Mouse (Mus musculus) gastrocnemius, postnatal 10 days (tissue): ENCODE measurements around the gene H2al1b. TPM values are rescaled to one million over a fixed set of nuclear protein-coding genes. Genes with fewer than 3 reads are reported as not detected.
"Not testable (repeated sequence)": the region's sequence is repeated elsewhere in the genome, so short reads cannot be mapped to it uniquely, and the experiment has no call there.

ENCODE experiments used
- DNase-seq: peaks from one replicate; pipeline ENCODE4 v3.0.0; 2021; ENCODE audit warnings: mixed read lengths
- long read RNA-seq, 2 experiments: library from polyadenylated mRNA; stranded (forward); transcript quantifications; one replicate each; pipeline ENCODE4 v2.0.0; 2021
- total RNA-seq, 2 experiments: library from RNA; stranded (reverse); gene quantifications; 2 replicates each; pipeline ENCODE4 v1.2.3; 2021

Gene H2al1b
- not detected for total RNA-seq
- long read RNA-seq, experiment 1, result 0 reads
- long read RNA-seq, experiment 2, result 0 reads

DNA sequence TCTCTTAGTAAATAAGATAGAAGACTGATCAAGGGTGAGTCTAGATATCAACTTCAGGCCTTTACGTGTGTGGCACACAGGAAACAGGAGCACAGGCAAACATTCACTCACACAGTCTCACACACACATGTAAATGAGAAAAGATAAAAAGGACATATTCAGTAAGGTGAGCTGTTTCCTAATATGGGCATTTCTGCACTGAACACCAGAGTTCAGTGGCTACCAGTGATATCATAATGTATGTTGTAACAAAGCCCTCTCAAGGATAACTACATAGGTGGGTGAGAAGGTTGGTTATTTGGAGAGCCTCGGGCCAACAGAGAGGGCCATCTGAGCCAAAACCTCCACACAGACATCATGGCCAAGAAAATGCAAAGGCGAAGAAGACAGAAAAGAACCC is at the start of gene H2al1b:
Gene H2al1b, plus strand, starts transcription at position 301 of the 400 bp plus-strand sequence.
- DNase-seq, result not testable (repeated sequence)

DNA sequence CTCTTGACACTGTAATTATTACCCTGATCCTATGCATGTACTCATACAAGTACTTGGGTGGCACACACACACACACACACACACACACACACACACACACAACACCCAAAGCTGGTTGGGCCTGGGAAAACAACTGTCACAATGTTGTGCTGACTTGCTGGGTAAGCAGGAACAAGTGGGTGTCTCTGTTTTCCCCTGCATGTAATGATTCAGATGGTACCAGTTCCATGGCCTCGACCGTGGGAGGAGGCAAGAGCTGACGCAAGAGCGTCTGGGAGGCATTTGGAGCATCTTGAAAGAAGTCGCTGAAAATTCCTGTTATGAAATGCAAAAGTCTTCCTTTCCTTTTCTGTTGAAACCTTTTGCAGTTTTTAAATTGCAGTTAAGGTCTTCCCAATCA is 48.2 kb upstream of the H2al1b start:
- DNase-seq, result no peak

DNA sequence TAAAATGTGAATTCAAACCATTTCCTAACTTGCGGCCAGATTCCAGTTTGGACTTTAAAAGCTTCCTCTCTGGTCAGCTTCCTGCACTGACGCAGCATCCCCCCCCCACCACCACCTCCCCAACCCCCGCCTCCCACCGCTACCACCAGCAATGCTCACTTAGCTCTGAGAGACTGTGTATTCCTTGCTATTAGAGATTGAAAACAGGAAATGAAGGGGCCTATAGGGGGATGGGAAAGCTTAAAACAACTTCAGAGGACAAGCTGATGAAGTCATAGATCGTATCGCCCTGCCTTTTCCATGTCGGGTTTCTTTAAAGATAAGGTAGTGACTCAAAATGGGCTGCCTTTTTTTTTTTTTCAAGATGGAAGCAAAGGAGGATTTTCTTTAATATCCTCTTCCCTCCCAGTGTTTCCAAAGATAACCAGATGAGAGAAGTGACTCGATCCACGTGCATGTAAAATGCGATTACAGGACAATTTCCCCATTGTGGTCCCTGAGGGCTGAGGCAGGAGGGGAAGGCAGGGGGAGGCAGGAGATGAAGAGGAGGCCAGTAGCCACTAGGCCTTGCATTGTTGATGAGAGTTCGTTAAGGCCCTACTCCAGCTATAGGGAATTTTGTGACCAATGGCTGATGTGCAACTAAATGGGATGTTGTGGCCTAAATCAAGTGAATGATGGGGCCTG is 47.6 kb upstream of the H2al1b start:
- DNase-seq, result no peak

DNA sequence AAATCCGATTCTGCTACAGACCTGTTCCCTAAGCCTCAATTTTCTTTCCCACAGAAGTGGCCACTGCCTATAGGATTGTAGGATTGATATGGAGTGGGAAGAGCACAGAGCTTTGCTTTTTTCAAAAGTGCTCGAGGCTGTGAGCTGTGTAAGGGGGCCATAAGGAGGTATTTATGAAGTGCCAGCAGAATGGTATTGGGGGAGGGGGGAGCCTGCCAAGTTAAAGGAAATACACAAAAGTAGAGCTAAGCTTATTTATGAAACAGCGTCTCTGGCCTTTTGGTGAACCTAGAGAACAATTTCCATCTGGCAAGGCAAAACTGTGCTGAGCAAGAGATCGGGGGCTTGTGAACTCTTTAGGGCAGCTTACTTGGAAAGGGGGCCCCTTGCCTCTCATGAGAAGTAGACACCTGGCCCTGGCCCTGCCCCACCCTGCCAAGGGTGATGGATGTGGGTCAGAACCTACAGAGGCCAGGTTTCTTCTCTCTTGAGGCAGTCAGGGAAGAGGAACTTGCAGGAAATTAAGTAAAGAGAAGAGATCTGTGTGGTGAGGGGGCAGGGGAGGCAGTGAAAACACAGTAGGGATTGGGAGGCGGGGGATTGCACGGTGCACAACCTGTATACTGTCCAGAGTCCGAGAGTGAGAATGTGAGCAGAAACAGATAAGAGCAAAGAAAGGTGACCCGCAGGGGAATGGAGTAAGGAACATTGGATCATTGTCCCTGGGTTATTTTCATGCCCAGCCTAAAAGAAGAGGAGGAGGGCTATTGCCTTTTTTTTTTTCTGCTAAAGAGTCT is 46.5 kb upstream of the H2al1b start:
- DNase-seq, result no peak

DNA sequence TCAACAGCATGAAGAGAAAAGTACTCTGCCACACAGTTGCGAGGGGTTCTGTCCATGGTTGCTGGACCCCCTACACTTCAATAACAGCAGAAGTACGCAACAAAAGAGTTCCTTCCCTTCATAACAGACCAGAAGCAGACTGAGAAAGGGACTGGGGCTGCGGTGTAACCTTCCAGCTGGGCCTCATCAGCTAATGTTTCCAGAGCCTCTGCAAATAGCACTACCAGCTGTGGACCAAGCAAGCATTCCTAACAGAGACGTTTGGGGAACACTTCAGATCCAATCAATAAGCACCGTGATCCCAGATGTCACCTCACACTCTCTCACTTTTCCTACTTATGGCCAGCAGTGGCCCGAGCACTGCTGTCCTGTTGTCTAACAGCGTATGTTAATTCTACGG is 37.3 kb upstream of the H2al1b start:
- DNase-seq, result no peak

DNA sequence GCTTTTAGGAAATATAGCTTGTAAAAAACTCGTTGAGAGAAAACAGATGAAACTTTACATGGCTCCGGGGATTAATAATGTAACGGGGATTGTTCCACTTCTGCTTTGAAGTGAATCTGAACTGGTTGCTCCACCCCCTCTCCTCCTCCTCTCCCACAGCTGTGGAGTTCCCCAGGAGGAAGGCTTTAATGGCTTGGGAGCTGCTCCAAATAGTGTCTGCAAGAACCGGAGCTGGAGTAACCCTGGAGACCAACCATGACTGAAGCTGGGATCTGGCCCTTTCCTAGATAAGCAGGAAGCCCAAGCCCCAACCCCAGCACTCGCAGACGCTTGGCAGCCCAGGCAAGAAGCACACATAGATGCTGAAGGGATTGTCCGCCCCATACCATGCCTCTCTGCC is 34.4 kb upstream of the H2al1b start:
- peak; percentile 11 for DNase-seq

DNA sequence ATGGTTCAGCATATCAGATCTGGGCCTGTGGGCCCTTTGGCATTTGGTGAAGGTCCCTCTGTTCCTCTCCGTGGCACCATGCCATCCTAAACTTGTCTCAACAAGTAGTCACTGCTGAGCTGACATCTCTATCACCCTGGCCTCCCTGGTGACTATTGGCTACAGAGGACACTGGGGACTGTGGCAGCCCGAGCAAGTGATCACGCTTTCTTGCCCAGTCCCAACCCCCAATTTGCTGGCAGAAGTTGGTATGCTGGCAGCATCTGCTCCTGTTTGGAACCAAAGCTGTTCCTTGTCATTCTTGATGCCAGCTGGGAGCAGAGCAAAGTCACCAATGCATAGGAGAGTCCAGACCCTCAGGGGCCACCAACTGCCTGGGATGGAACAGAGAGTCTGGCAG is 33.2 kb upstream of the H2al1b start:
- no peak for DNase-seq

DNA sequence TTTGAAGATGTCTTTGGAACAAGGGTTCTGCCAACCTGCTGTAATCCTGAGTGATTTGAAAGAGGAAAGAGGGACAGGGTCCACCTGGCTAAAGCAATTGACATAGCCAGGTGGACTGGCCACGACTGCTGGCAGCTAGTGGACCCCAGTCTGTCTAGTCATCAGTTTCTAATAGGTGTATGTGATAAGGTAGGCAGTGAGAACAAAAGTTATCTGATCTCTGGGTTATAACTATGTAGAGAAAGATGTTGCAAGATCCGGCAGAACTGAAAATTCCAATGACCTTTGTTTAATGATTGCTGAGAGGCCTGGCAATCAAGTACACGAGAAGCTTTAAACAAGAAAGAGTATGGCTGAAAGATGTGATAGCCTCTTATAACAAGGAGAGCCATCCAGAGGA is 29.0 kb upstream of the H2al1b start:
- no peak for DNase-seq

DNA sequence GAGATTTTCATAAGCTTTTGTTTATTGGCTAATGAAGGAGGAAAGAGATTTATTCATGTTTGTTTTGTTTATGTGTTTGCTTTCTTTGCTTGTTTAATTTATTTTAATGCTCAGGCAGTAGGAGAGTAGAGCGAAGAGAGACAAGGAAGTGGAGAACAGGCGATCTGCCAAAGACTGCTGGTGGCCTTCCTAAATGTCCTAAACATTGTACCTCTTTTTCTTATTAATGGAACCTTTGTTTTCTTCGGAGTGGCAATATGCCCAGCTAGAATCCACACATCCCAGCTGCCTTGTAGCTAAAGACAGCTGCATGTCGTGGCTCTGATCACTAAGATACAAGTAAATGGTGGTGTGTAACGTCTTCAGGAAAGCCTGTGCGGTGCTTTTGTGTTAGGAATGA is 25.1 kb upstream of the H2al1b start:
- no peak for DNase-seq

DNA sequence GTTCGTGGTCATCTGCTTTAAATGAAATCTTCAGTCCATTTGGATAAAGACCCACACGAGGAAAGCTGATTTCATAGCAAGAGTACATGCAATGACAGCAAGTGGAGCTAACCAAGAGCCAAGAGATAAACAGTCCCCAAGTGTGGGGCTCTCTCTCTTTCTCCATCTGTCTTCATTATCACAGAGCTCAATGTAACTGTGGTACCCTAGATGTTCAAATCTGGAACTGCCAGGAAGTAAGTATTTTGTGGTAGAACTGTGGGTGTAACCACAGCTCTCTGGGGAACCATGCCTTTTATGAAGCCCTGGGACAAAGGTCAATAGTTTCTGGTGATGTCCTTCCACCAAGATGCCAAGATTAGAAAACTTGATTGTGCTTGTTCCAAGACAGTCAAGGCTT is 21.5 kb upstream of the H2al1b start:
- DNase-seq, result no peak

DNA sequence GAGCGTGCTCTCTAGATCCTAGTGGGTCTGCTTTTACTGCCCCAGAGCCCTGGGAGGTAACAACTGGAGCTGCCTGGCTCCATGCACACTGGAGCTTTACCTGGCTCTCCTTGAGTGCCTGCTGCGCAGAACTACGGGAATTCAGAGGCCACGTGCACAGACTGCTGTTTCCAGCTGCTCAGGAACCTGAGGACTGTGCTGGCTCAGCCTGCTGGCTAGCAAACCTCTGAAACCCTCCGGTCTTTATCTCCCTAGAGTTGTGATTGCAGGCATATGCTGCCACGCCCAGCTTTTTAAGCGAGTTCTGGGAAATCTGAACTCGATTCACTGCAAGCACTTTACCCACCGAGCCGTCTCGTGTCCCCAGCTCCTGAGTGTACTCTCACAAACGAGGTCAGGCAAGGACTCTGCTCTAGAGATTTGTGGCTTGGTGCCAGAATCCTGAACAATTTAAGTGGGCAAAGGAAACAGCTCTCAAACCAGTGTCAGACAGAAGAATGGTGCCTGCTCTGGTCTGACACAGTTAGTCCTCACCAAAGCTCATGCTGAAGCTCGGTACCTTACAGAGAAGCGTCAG is 13.8 kb upstream of the H2al1b start:
- no peak for DNase-seq

DNA sequence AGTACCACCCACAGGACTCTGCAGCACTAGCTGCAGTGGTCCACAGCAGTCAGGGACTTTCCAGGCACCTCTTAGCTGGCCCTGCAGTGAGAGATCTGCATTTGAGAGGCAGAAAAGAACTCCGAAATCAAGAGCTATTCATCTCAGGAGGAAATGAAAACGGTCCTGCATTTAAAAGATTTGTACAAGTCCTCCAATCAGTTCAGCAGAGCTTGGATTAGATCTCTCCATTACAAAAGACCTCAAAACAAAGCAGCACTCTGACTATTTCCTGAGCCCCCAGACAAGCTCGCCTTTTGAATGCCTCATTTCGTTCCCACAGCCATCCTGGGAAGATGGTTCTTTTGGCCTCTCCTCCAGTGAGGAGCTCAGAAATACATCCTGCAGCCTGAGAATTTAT is 13.0 kb upstream of the H2al1b start:
- DNase-seq, result no peak

DNA sequence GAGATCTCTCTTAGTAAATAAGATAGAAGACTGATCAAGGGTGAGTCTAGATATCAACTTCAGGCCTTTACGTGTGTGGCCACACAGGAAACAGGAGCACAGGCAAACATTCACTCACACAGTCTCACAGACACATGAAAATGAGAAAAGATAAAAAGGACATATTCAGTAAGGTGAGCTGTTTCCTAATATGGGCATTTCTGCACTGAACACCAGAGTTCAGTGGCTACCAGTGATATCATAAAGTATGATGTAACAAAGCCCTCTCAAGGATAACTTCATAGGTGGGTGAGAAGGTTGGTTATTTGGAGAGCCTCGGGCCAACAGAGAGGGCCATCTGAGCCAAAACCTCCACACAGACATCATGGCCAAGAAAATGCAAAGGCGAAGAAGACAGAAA is 3.3 kb upstream of the H2al1b start, which contains the start of gene H2al1a:
Gene H2al1a, plus strand, starts transcription at position 301 of the 400 bp plus-strand sequence.
- DNase-seq, result not testable (repeated sequence)

DNA sequence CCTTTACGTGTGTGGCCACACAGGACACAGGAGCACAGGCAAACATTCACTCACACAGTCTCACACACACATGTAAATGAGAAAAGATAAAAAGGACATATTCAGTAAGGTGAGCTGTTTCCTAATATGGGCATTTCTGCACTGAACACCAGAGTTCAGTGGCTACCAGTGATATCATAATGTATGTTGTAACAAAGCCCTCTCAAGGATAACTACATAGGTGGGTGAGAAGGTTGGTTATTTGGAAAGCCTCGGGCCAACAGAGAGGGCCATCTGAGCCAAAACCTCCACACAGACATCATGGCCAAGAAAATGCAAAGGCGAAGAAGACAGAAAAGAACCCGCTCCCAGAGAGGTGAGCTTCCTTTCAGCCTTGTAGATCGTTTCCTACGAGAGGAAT is 3.1 kb downstream of the H2al1b start, which contains the start of gene H2al1c:
Gene H2al1c, plus strand, starts transcription at position 301 of the 400 bp plus-strand sequence.
- DNase-seq, result not testable (repeated sequence)

DNA sequence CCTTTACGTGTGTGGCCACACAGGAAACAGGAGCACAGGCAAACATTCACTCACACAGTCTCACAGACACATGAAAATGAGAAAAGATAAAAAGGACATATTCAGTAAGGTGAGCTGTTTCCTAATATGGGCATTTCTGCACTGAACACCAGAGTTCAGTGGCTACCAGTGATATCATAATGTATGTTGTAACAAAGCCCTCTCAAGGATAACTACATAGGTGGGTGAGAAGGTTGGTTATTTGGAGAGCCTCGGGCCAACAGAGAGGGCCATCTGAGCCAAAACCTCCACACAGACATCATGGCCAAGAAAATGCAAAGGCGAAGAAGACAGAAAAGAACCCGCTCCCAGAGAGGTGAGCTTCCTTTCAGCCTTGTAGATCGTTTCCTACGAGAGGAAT is 6.3 kb downstream of the H2al1b start, which contains the start of gene H2al1d:
Gene H2al1d, plus strand, starts transcription at position 301 of the 400 bp plus-strand sequence.
- not testable (repeated sequence) for DNase-seq

DNA sequence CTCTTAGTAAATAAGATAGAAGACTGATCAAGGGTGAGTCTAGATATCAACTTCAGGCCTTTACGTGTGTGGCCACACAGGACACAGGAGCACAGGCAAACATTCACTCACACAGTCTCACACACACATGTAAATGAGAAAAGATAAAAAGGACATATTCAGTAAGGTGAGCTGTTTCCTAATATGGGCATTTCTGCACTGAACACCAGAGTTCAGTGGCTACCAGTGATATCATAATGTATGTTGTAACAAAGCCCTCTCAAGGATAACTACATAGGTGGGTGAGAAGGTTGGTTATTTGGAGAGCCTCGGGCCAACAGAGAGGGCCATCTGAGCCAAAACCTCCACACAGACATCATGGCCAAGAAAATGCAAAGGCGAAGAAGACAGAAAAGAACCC is 9.4 kb downstream of the H2al1b start, which contains the start of gene H2al1e:
Gene H2al1e, plus strand, starts transcription at position 301 of the 400 bp plus-strand sequence.
- not testable (repeated sequence) for DNase-seq

DNA sequence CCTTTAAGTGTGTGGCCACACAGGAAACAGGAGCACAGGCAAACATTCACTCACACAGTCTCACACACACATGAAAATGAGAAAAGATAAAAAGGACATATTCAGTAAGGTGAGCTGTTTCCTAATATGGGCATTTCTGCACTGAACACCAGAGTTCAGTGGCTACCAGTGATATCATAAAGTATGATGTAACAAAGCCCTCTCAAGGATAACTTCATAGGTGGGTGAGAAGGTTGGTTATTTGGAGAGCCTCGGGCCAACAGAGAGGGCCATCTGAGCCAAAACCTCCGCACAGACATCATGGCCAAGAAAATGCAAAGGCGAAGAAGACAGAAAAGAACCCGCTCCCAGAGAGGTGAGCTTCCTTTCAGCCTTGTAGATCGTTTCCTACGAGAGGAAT is 12.6 kb downstream of the H2al1b start, which contains the start of gene H2al1f:
Gene H2al1f, plus strand, starts transcription at position 301 of the 400 bp plus-strand sequence.
- not testable (repeated sequence) for DNase-seq

DNA sequence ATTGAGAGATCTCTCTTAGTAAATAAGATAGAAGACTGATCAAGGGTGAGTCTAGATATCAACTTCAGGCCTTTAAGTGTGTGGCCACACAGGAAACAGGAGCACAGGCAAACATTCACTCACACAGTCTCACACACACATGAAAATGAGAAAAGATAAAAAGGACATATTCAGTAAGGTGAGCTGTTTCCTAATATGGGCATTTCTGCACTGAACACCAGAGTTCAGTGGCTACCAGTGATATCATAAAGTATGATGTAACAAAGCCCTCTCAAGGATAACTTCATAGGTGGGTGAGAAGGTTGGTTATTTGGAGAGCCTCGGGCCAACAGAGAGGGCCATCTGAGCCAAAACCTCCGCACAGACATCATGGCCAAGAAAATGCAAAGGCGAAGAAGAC is 15.7 kb downstream of the H2al1b start, which contains the start of gene H2al1g:
Gene H2al1g, plus strand, starts transcription at position 301 of the 400 bp plus-strand sequence.
- not testable (repeated sequence) for DNase-seq

DNA sequence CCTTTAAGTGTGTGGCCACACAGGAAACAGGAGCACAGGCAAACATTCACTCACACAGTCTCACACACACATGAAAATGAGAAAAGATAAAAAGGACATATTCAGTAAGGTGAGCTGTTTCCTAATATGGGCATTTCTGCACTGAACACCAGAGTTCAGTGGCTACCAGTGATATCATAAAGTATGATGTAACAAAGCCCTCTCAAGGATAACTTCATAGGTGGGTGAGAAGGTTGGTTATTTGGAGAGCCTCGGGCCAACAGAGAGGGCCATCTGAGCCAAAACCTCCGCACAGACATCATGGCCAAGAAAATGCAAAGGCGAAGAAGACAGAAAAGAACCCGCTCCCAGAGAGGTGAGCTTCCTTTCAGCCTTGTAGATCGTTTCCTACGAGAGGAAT is 19.0 kb downstream of the H2al1b start, which contains the start of gene H2al1h:
Gene H2al1h, plus strand, starts transcription at position 301 of the 400 bp plus-strand sequence.
- not testable (repeated sequence) for DNase-seq

DNA sequence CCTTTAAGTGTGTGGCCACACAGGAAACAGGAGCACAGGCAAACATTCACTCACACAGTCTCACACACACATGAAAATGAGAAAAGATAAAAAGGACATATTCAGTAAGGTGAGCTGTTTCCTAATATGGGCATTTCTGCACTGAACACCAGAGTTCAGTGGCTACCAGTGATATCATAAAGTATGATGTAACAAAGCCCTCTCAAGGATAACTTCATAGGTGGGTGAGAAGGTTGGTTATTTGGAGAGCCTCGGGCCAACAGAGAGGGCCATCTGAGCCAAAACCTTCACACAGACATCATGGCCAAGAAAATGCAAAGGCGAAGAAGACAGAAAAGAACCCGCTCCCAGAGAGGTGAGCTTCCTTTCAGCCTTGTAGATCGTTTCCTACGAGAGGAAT is 22.1 kb downstream of the H2al1b start, which contains the start of gene H2al1i:
Gene H2al1i, plus strand, starts transcription at position 301 of the 400 bp plus-strand sequence.
- not testable (repeated sequence) for DNase-seq

DNA sequence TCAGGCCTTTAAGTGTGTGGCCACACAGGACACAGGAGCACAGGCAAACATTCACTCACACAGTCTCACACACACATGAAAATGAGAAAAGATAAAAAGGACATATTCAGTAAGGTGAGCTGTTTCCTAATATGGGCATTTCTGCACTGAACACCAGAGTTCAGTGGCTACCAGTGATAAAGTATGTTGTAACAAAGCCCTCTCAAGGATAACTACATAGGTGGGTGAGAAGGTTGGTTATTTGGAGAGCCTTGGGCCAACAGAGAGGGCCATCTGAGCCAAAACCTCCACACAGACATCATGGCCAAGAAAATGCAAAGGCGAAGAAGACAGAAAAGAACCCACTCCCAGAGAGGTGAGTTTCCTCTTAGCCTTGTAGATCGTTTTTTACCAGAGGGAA is 25.3 kb downstream of the H2al1b start, which contains the start of gene H2al1j:
Gene H2al1j, plus strand, starts transcription at position 301 of the 400 bp plus-strand sequence.
- DNase-seq, result not testable (repeated sequence)

DNA sequence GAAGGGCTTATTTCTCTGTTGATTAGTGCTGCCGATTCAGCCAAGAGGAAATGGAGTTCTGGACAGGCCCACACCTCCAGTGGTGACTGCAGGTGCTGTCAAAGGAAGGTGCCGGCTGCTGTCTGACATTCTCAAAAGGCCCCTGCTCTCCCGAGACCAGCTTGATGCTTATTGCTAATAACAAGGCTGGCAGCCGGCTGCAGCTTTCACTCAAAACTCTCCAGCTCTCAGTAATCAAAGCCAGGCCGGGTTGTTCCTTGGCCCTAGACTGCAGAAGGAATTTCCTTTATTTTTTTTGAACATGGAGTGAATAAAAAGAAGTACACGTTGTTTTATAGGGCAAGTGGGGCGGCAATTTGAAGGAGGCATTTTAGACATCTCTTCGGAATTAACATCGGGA is 43.5 kb downstream of the H2al1b start:
- no peak for DNase-seq
